Mouse (Mus musculus) small intestine, adult 2 months (tissue): Measurements from ENCODE around the gene Gm21915.

Experiments used
- CTCF ChIP-seq: fragments of 200-500 bp; IDR thresholded peaks from 2 replicates; pipeline ENCODE4 v1.5.1; 2012; ENCODE audit warnings: low read depth, mild to moderate bottlenecking, control low read depth, inconsistent platforms, low read length, moderate library complexity, mixed read lengths; ENCODE audit not compliant: insufficient replicate concordance, insufficient read length; ENCODE audit errors: extremely low read depth
- POLR2A ChIP-seq: fragments of 200-500 bp; IDR thresholded peaks from 2 replicates; pipeline ENCODE4 v1.6.1; 2012; ENCODE audit warnings: low read depth, mild to moderate bottlenecking, control low read depth, inconsistent platforms, low read length, moderate library complexity

GRCm38 (mm10) chr9:40622265-40622664 is 48.1 kb upstream of the Gm21915 start:
- TF ChIP-seq CTCF (no peak), POLR2A (no peak)
